In the genomic region with DNA sequence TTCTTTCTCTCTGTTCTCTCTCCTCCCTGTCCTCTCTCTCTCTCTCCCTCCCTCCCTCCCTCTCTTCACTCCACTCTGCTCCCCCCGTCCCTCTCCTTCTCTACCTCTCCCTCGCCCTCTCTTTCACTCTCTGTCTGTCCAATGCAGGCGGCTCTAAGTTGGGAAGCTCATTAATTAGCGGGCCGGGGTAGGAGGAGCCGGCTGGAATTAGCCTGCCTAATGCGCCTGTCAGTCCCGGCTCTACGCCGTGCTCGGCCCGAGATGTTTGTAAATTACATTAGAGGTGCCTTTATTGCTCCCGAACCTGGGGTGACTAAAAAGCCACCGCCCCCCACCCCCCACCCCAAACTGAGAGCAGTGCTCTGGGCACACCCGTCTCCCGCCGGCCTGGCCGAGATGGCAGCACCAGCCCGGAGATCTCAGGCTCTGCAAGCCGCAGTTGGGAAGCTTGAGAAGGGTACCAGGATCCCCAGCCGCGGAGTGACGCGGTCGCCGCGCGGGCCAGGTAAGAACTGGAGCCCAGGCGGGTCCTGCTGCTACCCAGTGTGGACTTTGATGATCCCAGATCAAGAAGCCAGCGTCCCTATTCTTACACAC, we compare ENCODE assay signal across 8 mouse cellular contexts. TPM values are rescaled to one million over a fixed set of nuclear protein-coding genes. Genes with fewer than 3 reads are reported as not detected.
A peak's percentile ranks its signal among the peaks of the same experiment; 100 is the strongest.
DNase-seq lines count a peak whose midpoint lies in the region; ATAC-seq lines count a peak whose summit lies in the region.

Lbx1 (minus strand) TSS at position 47 of the 597 bp plus-strand sequence.

- peaks cover 93% of the 10 kb centered on the region for H3K27me3 ChIP-seq in lung, embryonic 16.5 days (ENCODE audit: control insufficient read depth, insufficient read depth, low read depth, low read length)
- H3K27me3 ChIP-seq in forebrain, embryonic 13.5 days, result peaks cover 95% of the 10 kb centered on the region
- H3K27me3 ChIP-seq in intestine, embryonic 16.5 days (replicated peaks; ENCODE audit: control insufficient read depth, insufficient read depth, low read length), result peaks cover 87% of the 10 kb centered on the region

- WGBS in lung, embryonic 16.5 days, result 2% methylated on average over 30 of the region's 30 CpGs
- 1% methylated on average over 30 of the region's 30 CpGs for WGBS in forebrain, embryonic 13.5 days
- WGBS in intestine, embryonic 16.5 days, result under 1% methylated on average over 30 of the region's 30 CpGs

- no peaks in the 10 kb centered on the region for H3K9me3 ChIP-seq in lung, embryonic 16.5 days (ENCODE audit: control insufficient read depth, low read length)
- no peaks in the 10 kb centered on the region for H3K9me3 ChIP-seq in forebrain, embryonic 13.5 days (replicated peaks)
- H3K9me3 ChIP-seq in intestine, embryonic 16.5 days (ENCODE audit: control insufficient read depth, low read length), result no peaks in the 10 kb centered on the region

- ATAC-seq in lung, embryonic 16.5 days (ENCODE audit: low read depth), result peak; percentile 27
- ATAC-seq in forebrain, embryonic 13.5 days, result peak; percentile 55; the same call in 1 of the 2 replicates
- peak; percentile 41 for ATAC-seq in intestine, embryonic 16.5 days
- no peak for ATAC-seq in monocyte, adult 5-6 weeks (replicated peaks; ENCODE audit: insufficient number of reproducible peaks, low FRiP score, low TSS enrichment, poor library complexity, severe bottlenecking)

- DNase-seq in lung, adult 18-20 months, result no peak
- DNase-seq in retina, postnatal 1 day, result peak; percentile 81
- DNase-seq in spleen, postnatal 36 days (ENCODE audit: low spot score in 2 of 2), result no peak
- no peak for DNase-seq in left cerebral cortex, adult 9 months (ENCODE audit: low spot score in 2 of 2)

- peak within 1 kb of the TSS; percentile 45 for H3K4me3 ChIP-seq in lung, embryonic 16.5 days (ENCODE audit: low read length)
- peak within 1 kb of the TSS; percentile 19 for H3K4me3 ChIP-seq in forebrain, embryonic 13.5 days
- peak within 1 kb of the TSS; percentile 37 for H3K4me3 ChIP-seq in intestine, embryonic 16.5 days (ENCODE audit: low read length)

- H3K27ac ChIP-seq in lung, embryonic 16.5 days (ENCODE audit: low read length), result no peak within 1 kb of the TSS
- H3K27ac ChIP-seq in forebrain, embryonic 13.5 days, result no peak within 1 kb of the TSS
- no peak within 1 kb of the TSS for H3K27ac ChIP-seq in intestine, embryonic 16.5 days (ENCODE audit: low read length)

- no peak within 1 kb of the TSS for H3K9ac ChIP-seq in lung, embryonic 16.5 days (ENCODE audit: low read length)
- H3K9ac ChIP-seq in forebrain, embryonic 13.5 days, result no peak within 1 kb of the TSS
- H3K9ac ChIP-seq in intestine, embryonic 16.5 days (ENCODE audit: low read depth, low read length), result no peak within 1 kb of the TSS

- no peaks in the 10 kb centered on the region for H3K36me3 ChIP-seq in lung, embryonic 16.5 days (ENCODE audit: control insufficient read depth, insufficient read depth, low read length)
- no peaks in the 10 kb centered on the region for H3K36me3 ChIP-seq in forebrain, embryonic 13.5 days (ENCODE audit: poor library complexity, severe bottlenecking)
- no peaks in the 10 kb centered on the region for H3K36me3 ChIP-seq in intestine, embryonic 16.5 days (ENCODE audit: control insufficient read depth, insufficient read depth, low read length)

- peaks cover 29% of the 10 kb centered on the region for H3K4me1 ChIP-seq in lung, embryonic 16.5 days (replicated peaks; ENCODE audit: control insufficient read depth, insufficient read depth, low read length)
- peaks cover 36% of the 10 kb centered on the region for H3K4me1 ChIP-seq in forebrain, embryonic 13.5 days
- H3K4me1 ChIP-seq in intestine, embryonic 16.5 days (ENCODE audit: control insufficient read depth, insufficient read depth, low read length), result peaks cover 24% of the 10 kb centered on the region

- H3K4me2 ChIP-seq in lung, embryonic 16.5 days (ENCODE audit: low read depth, low read length), result peak within 1 kb of the TSS; percentile 65
- H3K4me2 ChIP-seq in forebrain, embryonic 13.5 days, result peak within 1 kb of the TSS; percentile 44
- H3K4me2 ChIP-seq in intestine, embryonic 16.5 days (ENCODE audit: low read depth, low read length), result peak within 1 kb of the TSS; percentile 58

RNA-seq across cellular contexts. Expression of gene Lbx1, which starts in this region (rescaled TPM):
- polyA plus RNA-seq in lung, embryonic 16.5 days (2015; fragmentation: Nextera tagmentation; extraction: Ambion mirVana), result not detected in 2 replicates
- polyA plus RNA-seq in forebrain, embryonic 13.5 days (2015; fragmentation: Nextera tagmentation; extraction: Ambion mirVana), result not detected in 2 replicates
- polyA plus RNA-seq in intestine, embryonic 16.5 days (2015; fragmentation: Nextera tagmentation; extraction: Ambion mirVana), result not detected in 2 replicates
- total RNA-seq in monocyte, adult 5-6 weeks (2017), result not detected in 3 replicates

Comparison
In these comparisons a context has a peak if more than half of its experiments do, and no peak if none do; other contexts are left out.
1. Peak in ATAC-seq, H3K4me3 ChIP-seq and H3K4me2 ChIP-seq in lung, embryonic 16.5 days; RNA of the gene not detected or under 1 TPM.
2. Peak in ATAC-seq, H3K4me3 ChIP-seq and H3K4me2 ChIP-seq in forebrain, embryonic 13.5 days; RNA of the gene not detected or under 1 TPM.
3. Peak in ATAC-seq, H3K4me3 ChIP-seq and H3K4me2 ChIP-seq in intestine, embryonic 16.5 days; RNA of the gene not detected or under 1 TPM.